Mouse (Mus musculus) 416B (cell line): Measurements from ENCODE around the gene Gm36176.
"Not testable (repeated sequence)": the region's sequence is repeated elsewhere in the genome, so short reads cannot be mapped to it uniquely, and the experiment has no call there.

Experiments
- DNase-seq: peaks from one replicate; pipeline ENCODE4 v3.0.0; 2011; ENCODE audit warnings: low read depth

The Gm36176 gene

GRCm38 (mm10) chr10:77846503-77846902 lies at the start of gene Gm36176:
TSS of gene Gm36176 (plus strand) at chr10:77846803.
- DNase-seq: no peak

- no peak for DNase-seq
Observed at GRCm38 (mm10) chr10:77797677-77798076, 48.9 kb upstream of the Gm36176 start.

DNA sequence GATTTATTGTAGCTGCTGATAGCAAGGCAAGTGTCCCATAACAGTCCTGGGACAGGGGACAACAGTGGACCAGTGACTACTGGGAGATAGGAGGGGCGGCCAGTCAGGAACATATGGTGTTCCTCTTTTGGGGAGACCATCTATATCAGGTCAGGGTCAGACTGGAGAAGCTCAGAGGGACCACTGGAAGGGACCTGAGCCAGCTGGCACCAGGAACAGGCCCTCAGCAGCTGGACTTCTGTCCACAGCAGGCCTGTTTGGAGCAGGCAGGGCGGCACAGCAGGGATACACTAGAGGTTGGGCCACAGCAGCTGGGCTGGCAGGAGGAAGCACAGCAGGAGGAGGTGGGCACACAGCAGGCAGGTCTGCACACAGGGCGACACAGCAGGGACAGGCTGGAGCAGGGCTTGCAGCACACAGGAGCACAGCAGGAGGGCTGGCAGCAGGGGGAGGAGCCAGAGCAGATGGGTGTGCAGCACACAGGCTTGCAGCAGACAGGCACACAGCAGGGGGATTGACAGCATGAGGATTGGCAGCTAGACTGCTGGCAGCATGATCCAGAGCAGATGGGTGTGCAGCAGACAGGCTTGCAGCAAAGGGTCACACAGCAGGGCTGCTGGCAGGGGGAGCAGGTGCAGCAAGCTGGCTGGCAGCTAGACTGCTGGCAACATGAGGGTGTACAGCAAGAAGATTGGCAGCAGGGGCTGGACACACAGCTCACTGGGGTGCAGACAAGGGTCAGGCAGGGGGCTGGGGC lies 48.3 kb upstream of the Gm36176 start:
- not testable (repeated sequence) for DNase-seq

- DNase-seq: no peak
Observed at GRCm38 (mm10) chr10:77798921-77799508, 47.6 kb upstream of the Gm36176 start, which contains the start of gene Gm19668. TSS of gene Gm19668 (minus strand) at chr10:77799133.

DNA sequence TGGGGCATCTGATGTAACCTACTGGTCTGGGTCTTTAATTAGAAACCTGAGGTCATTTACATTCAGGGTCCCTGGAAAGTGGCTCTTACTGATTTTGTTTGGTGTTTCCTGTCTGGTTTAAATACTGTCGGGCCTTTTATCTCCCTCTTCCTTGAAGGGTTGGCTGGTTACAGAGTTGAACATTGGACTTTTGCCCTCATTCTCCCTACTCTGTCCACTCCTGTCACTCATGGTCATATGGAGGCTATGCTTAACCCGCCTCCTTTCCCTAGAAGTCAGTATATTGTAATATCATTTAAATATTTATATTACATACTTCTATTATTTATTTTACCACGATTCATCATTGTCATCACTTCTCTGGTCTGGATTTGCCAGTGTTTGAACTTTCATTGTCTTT lies 42.5 kb upstream of the Gm36176 start:
- no peak for DNase-seq

DNA sequence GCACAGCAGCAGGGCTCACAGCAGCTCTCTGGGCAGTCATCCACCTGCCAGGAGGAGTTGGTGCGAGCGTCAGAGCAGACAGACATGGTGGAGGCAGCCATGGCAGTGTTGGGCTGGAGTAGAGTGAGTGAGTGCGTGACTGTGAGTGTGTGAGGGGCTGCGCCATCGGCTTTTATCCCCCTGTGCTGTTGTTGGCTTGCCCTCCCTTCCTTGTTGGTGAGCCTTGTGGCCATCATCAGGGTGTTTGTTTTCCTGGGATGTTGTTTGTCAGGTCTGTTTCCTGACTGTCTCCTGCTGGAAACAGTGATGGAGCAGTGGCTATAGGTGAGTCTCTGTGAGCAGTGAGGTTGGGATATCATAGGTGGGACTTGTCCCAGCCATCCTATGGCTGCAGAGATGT lies 34.9 kb upstream of the Gm36176 start, which contains the start of gene Gm9507:
TSS of gene Gm9507 (minus strand) at position 101 of the 400 bp plus-strand sequence.
- no peak for DNase-seq

GRCm38 (mm10) chr10:77814382-77814781 lies 32.2 kb upstream of the Gm36176 start, which contains the start of gene Gm2696:
TSS of gene Gm2696 (plus strand) at chr10:77814682.
- no peak for DNase-seq

- DNase-seq: peak; percentile 20
Observed at GRCm38 (mm10) chr10:77815514-77815913, 31.1 kb upstream of the Gm36176 start.

DNA sequence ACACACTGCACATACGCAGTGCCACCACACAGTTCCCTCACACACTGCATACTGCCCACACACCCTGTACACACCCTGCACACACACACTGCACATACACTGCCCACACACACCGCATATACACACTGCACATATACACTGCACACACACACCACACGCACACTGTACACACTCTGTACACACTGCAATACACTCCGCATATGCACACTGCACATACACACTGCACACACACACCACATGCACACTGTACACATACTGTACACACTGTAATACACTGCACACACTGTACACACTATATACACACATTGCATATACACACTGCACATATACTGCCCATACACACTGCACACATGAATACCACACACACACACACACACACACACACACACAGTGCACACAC lies 28.1 kb upstream of the Gm36176 start:
- DNase-seq: no peak

DNA sequence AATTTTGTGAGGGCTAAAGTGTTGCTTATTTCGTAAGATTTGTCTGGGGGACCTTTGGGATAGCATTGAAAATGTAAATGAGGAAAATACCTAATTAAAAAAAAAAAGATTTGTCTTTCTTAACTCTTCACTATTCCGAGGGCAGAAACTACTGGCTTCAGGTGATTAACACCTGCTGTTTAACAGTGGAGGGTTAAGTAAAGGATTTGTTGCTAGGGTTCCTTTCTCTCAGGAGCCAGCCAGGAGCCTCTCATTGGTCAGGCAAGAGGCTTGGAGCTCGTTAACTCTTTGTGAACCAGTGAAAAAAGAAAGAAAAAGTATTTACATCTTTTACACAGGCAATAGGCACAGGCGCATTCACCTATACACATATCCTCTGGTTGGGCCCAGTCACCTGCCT lies 27.4 kb upstream of the Gm36176 start:
- DNase-seq: no peak

- DNase-seq: no peak
Observed at GRCm38 (mm10) chr10:77826951-77827350, 19.7 kb upstream of the Gm36176 start, which contains the start of gene Krtap10-4. TSS of gene Krtap10-4 (minus strand) at chr10:77827095.

DNA sequence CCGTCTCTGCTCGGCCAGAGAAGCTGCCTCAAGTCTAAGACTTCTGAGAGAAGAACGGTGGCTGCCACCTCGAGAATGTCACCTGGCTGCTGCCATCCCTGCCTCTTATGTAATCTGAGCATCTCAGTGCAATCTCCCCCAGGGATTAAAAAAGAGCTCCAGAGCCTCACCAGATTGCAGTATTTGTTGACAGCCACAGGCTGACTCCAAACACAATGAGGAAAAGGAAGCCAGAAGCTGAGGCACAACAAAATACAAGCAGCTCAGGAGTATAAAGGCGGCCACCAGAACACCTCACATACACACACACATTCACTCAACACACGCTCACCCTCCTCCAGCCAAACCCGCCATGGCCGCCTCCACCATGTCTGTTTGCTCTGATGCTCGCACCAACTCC lies 11.0 kb upstream of the Gm36176 start, which contains the start of gene Krtap10-10:
TSS of gene Krtap10-10 (plus strand) at position 301 of the 400 bp plus-strand sequence.
- DNase-seq: no peak

DNA sequence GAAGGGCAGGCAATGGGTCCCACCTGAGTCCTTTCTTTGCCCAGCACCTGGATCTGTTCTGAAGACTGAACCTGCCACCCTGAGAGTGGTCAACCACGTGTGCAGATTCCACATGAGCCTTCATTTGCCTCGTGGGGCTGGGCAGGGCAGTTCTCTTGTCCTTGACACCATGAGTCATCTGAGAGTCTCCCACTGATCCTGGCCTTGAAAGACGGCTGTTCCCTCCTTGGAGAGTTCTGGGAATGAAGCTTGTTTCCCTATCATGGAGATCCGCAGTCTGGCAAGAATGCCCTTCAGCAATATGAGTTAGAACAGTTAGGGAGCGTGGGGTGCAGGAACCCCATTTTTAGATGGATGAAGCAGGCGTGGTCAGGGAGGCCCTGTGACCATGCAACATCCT lies 7.6 kb upstream of the Gm36176 start:
- DNase-seq: no peak

DNA sequence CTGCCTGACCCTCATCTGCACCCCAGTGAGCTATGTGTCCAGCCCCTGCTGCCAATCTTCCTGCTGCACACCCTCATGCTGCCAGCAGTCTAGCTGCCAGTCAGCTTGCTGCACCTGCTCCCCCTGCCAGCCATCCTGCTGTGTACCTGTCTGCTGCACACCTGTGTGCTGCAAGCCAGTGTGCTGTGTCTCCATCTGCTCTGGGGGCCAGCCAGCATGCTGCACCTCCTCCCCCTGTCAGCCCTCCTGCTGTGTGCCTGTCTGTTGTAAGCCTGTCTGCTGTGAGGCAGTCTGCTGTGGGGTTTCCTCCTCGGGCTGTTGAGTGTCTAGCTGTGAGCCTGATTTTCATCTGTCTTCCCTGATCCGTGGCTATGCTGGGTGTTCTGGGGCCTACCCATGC lies 358 bp downstream of the Gm36176 start:
- DNase-seq: no peak

DNA sequence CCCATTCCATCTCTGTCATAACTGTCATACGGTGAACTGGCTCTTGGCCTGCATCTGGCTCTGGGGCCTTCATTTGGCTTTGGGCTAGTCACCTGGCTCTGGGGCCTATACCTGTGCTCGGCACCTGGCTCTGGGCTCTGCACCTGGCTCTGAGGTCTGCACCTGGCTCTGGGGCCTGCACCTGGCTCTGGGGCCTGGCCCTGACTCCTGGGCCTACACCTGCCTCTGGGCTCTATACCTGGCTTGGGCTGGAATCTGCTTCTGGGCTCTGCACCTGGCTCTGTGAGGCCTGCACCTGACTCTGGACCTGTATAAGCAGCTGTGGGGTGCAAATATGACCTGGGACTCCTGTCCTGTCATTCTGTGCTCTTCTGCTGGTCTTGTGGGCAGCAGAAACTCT lies 935 bp downstream of the Gm36176 start:
- DNase-seq: no peak

GRCm38 (mm10) chr10:77852559-77852958 lies 6.0 kb downstream of the Gm36176 start, which contains the start of gene Gm10318:
TSS of gene Gm10318 (plus strand) at chr10:77852859.
- DNase-seq: no peak

GRCm38 (mm10) chr10:77861675-77862074 lies 15.1 kb downstream of the Gm36176 start, which contains the start of gene Gm3285:
TSS of gene Gm3285 (plus strand) at chr10:77861975.
- DNase-seq: no peak

DNA sequence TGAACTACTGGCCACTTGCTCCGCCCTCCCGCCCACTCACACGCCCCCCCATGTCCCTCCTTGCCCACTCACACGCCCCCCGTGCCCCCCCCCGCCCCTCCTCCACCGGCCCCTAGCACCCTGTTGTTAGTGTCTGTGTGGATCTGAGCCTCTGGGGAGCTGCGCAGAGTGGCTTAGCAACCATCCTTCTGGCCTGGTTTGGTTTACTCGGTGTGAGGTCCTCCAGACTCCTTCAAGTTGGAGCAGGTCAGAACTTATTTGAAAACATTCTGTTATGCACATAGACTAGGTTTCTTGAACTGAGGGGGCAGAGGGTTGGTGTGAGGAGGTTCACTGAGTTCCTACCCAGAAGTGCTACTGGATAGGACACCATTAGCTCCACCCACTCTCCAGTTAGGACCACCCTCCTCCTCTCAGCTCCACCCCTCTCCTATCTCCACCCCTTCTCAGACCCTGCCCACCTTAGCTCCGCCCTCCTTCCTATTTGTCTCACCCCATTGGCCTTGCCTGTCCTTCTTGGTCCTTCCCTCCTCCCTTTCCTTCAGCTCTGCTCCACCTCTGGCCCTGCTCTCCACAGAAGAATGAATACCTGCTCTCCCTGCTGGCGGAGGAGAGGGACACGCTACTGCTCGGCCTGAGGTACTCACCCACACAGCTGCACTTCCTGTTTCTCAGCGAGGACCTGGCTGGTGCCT lies 17.6 kb downstream of the Gm36176 start:
- DNase-seq: peak; percentile 48

GRCm38 (mm10) chr10:77864762-77865143 lies 18.1 kb downstream of the Gm36176 start:
- no peak for DNase-seq

- DNase-seq: no peak
Observed at GRCm38 (mm10) chr10:77867546-77867945, 20.9 kb downstream of the Gm36176 start.

- no peak for DNase-seq
Observed at GRCm38 (mm10) chr10:77869651-77870050, 23.0 kb downstream of the Gm36176 start.

DNA sequence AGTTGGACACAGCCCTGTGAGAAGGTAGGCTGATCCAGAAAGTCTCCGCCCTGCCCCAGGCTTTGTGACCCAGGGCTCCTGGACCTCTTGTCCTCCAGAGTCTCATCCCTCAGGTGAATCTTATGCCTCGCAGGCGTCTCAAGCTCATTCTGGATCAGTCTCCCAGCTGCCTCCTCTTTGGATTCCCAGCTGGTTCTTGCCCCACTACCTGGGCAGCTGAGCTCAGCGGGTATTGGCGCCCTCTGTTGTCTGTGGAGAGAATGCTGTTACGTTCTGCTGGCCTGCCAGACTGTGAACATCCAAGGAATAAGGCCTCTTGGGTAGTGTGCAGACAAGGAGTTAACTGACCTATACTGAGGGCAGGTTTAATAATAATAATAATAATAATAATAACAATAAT lies 32.4 kb downstream of the Gm36176 start:
- peak; percentile 15 for DNase-seq

- peak; percentile 34 for DNase-seq
Observed at GRCm38 (mm10) chr10:77880305-77880704, 33.7 kb downstream of the Gm36176 start.
